Mouse (Mus musculus) stomach, postnatal 0 days (tissue): ENCODE results near the gene Syt7. TPM values are rescaled to one million over a fixed set of nuclear protein-coding genes. Genes with fewer than 3 reads are reported as not detected.

ENCODE experiments used
- ATAC-seq: fragments of 200-750 bp; cut with Nextera tagmentation; 2 replicates; pipeline ENCODE4 v1.8.0; 2017; ENCODE audit not compliant: low FRiP score, low TSS enrichment
- DNase-seq: peaks from one replicate; pipeline ENCODE4 v3.0.0-alpha.2; 2016; ENCODE audit warnings: low spot score
- H3K27ac ChIP-seq: fragments of 300-500 bp; sonication (generic); replicated peaks from 2 replicates; pipeline ENCODE4 v1.5.1; 2014; ENCODE audit warnings: mild to moderate bottlenecking, control low read depth
- H3K27me3 ChIP-seq: fragments of 300-500 bp; sonication (generic); 2 replicates; pipeline ENCODE4 v1.6.1; 2014; ENCODE audit warnings: low read length; ENCODE audit not compliant: control insufficient read depth, insufficient read depth
- H3K36me3 ChIP-seq: fragments of 300-500 bp; sonication (generic); 2 replicates; pipeline ENCODE4 v1.6.1; 2014; ENCODE audit warnings: low read length, mixed read lengths; ENCODE audit not compliant: control insufficient read depth, insufficient read depth
- H3K4me1 ChIP-seq: fragments of 300-500 bp; sonication (generic); replicated peaks from 2 replicates; pipeline ENCODE4 v1.6.1; 2014; ENCODE audit warnings: antibody characterized with exemption; ENCODE audit not compliant: control insufficient read depth, insufficient read depth
- H3K4me2 ChIP-seq: fragments of 300-500 bp; sonication (generic); replicated peaks from 2 replicates; pipeline ENCODE4 v1.6.1; 2014; ENCODE audit warnings: low read depth, mild to moderate bottlenecking, control low read depth, moderate library complexity
- H3K4me3 ChIP-seq: fragments of 300-500 bp; sonication (generic); 2 replicates; pipeline ENCODE4 v1.5.1; 2014; ENCODE audit warnings: low read depth, low read length, control low read depth
- H3K9ac ChIP-seq: fragments of 300-500 bp; sonication (generic); 2 replicates; pipeline ENCODE4 v1.6.1; 2014; ENCODE audit warnings: mild to moderate bottlenecking, low read length, control low read depth, mixed read lengths
- H3K9me3 ChIP-seq: fragments of 300-500 bp; sonication (generic); 2 replicates; pipeline ENCODE4 v1.6.1; 2016; ENCODE audit warnings: low read length; ENCODE audit not compliant: control insufficient read depth
- CTCF ChIP-seq: IDR thresholded peaks from 2 replicates; pipeline ENCODE4 v1.5.1; 2016; ENCODE audit warnings: antibody characterized with exemption, low read depth, mild to moderate bottlenecking, moderate library complexity
- EP300 ChIP-seq: optimal IDR thresholded peaks from 2 replicates; pipeline ENCODE3; 2016; ENCODE audit warnings: antibody characterized with exemption
- WGBS: fragments of 180-500 bp; shearing (Covaris S2); extraction: QIAGEN DNeasy Blood & Tissue Kit; methylation state at CpG from one replicate; pipeline ENCODE4 v1.1.7; 2014; 5-methylcytosine and 5-hydroxymethylcytosine counted together
- polyA plus RNA-seq: library from polyadenylated mRNA; unstranded; fragments of >200 nt; fragmentation: Nextera tagmentation; extraction: Ambion mirVana; gene quantifications from 2 replicates; pipeline ENCODE4 v1.2.1, GENCODE M21; 2015

Syt7 gene
- polyA plus RNA-seq, 1 experiment from 2014 or later: 2.7 TPM

DNA sequence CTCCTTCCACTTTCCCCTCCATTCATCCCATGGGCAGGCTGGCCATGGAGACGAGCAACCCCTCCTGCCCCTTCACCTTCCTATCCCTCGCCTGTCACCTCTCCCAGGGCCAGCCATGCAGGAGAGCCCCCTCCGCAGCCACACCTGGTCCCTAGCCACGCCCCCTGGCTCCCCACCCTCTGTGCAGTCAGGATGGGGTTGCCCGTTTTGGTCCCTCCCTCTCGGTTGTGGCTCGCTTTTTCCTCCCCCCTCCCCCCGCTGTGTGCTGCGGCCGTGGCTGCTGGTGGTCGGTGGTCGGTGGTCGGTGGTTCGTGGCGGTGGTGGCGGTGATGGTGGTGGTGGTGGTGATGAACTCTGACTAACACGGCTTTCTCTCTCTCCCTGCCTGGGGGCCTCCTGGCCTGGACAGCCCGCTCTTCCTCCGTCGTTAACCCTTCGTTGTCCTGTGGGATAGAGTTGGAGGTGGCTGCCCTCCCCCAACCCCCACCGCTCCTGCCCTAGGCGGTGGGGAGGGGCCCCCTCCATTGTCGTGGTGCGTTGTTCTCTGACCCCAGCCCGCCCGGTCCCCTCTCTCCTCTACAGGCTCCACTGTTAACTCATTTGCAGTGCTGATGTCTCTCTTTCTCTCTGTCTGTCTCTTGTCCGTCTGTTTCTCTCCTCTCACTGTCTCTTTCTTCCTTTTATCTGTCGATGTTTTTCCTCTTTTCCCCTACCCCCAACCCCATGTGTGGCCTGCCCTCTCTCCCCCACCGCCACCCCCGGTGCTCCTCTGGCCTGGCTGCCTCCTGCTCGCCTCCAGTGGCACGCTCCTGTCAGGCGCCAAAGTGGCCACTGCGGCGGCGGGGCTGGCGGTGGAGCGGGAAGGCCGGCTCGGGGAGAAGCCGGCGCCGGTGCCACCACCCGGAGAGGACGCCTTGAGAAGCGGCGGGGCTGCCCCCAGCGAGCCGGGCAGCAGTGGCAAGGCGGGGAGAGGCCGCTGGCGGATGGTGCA, 33.4 kb downstream of the Syt7 start:
- peak; percentile 28 for DNase-seq
- 7% methylated on average over 41 of the region's 53 CpGs for WGBS
- no peak for ATAC-seq
- no peaks in the 10 kb centered on the region for H3K4me1 ChIP-seq
- H3K9ac ChIP-seq: no peak overlapping the region
- peak overlapping the region; percentile 17 for H3K4me3 ChIP-seq
- TF ChIP-seq EP300: no peak
- no peak for TF ChIP-seq CTCF
- H3K27me3 ChIP-seq: no peaks in the 10 kb centered on the region
- H3K27ac ChIP-seq: no peak overlapping the region
- H3K36me3 ChIP-seq: no peaks in the 10 kb centered on the region
- H3K9me3 ChIP-seq: no peaks in the 10 kb centered on the region
- H3K4me2 ChIP-seq: peak overlapping the region; percentile 45

DNA sequence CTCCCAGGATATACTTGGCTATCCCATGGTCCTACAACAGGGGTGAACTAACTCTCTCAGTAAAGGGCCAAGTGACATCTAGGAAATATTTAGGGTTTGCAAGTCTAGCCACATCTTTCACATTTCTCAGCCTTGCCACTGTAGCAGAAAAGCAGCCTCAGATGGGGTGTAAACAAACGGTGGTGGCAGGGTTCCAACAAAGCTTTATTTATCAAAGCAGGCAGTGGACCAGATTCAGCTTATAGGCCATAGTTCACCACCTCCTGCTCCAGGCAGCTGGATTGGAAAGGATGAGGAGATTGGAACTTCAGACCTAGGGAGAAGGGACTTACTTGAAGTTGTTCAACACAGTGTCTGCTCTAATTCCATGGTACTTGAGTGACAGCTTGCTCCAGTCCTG, 35.9 kb downstream of the Syt7 start:
- ATAC-seq (no peak), DNase-seq (no peak)
- no peak overlapping the region for H3K4me2 ChIP-seq
- WGBS: 24% methylated on average over 1 of the region's 1 CpGs
- TF ChIP-seq EP300 (no peak), CTCF (no peak)
- no peaks in the 10 kb centered on the region for H3K27me3 ChIP-seq
- no peak overlapping the region for H3K4me3 ChIP-seq
- H3K36me3 ChIP-seq: no peaks in the 10 kb centered on the region
- H3K9me3 ChIP-seq: no peaks in the 10 kb centered on the region
- H3K27ac ChIP-seq: no peak overlapping the region
- no peaks in the 10 kb centered on the region for H3K4me1 ChIP-seq
- no peak overlapping the region for H3K9ac ChIP-seq

DNA sequence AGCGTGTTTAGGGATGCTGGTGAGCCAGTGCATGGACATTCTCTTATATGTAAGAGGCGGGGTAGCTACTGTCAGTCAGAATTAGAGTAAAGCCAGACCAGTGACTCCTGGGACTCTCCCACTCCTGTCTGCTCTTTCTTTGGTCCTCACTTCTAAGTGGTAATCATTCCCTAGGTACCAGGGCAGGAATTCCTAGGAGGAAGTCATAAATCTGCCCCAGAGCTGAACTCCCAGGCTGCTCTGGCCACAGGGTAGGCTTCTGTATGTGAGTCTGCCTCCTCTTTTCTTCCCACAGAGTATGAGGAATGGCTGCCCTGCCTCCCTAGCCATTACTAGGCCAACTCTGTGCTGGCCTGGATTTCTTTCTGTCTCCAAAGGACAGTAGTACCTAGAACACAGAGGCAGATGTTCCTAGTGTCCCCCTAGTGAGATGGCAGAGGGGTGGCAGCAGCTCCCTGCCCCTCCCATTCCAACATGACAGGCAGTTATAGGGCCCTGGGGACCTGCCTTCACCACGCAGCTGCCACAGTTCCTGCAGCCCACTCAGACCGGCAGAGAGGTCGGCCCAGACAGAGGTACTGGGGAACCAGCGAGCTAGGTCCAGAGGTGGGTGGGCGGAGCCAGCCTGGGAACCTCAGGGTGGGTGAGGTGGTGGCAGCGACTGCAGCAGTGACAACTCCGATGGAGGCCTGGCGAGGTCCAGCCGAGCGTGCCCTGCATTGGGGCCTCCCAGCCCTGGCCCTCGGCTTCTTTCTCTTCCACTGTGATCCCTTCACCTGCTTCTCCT, 36.8 kb downstream of the Syt7 start:
- no peak overlapping the region for H3K4me3 ChIP-seq
- H3K27me3 ChIP-seq: no peaks in the 10 kb centered on the region
- no peak overlapping the region for H3K4me2 ChIP-seq
- no peak for DNase-seq
- no peak overlapping the region for H3K9ac ChIP-seq
- no peak for TF ChIP-seq EP300
- TF ChIP-seq CTCF: no peak
- H3K9me3 ChIP-seq: no peaks in the 10 kb centered on the region
- ATAC-seq: no peak
- no peaks in the 10 kb centered on the region for H3K36me3 ChIP-seq
- H3K4me1 ChIP-seq: 0 out of 2 replicates have a peak, but pooled peaks cover 4% of the 10 kb centered on the region
- no peak overlapping the region for H3K27ac ChIP-seq
- 65% methylated on average over 13 of the region's 13 CpGs for WGBS

DNA sequence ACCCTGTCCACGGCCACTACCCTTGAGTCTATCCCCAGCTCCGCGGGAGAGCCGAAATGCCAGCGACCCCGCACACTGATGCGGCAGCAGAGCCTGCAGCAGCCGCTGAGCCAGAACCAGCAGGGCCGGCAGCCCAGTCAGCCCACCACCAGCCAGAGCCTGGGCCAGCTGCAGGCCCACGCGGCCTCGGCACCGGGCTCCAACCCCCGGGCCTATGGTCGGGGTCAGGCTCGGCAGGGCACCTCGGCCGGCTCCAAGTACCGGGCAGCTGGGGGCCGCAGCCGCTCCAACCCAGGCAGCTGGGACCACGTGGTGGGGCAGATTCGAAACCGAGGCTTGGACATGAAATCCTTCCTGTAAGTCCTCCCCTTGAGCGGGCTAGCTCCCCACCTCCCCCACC, 37.4 kb downstream of the Syt7 start:
- no peak for TF ChIP-seq CTCF
- TF ChIP-seq EP300: no peak
- WGBS: 57% methylated on average over 24 of the region's 25 CpGs
- Histone ChIP-seq H3K4me3 (no peak overlapping the region), H3K4me2 (no peak overlapping the region), H3K27ac (no peak overlapping the region), H3K9ac (no peak overlapping the region), H3K9me3 (no peaks in the 10 kb centered on the region), H3K4me1 (0 out of 2 replicates have a peak, but pooled peaks cover 4% of the 10 kb centered on the region), H3K27me3 (no peaks in the 10 kb centered on the region), H3K36me3 (no peaks in the 10 kb centered on the region)
- DNase-seq (no peak), ATAC-seq (no peak)

DNA sequence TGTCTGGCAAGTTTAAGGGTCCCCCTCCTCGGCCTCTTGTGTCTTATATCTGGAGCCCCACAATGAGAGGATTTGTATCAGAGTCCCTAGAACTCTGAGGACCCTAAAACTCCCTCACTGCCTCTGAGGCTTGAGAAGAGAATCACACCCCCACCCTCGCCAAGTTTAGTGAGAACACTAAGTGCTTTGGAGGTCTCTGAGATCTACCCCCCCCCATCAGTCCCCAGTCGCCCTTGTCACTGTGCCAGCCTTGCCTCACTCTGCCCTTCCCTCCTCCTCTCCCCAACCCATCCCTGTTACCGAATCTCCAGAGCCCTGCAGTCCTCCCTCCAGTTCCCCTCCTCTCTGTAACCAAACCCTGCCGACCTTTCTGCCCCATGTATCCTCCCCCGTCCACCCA, 37.9 kb downstream of the Syt7 start:
- no peaks in the 10 kb centered on the region for H3K27me3 ChIP-seq
- 45% methylated on average over 6 of the region's 6 CpGs for WGBS
- no peak overlapping the region for H3K4me2 ChIP-seq
- TF ChIP-seq CTCF: no peak
- TF ChIP-seq EP300: no peak
- H3K4me1 ChIP-seq: 0 out of 2 replicates have a peak, but pooled peaks cover 4% of the 10 kb centered on the region
- no peak for DNase-seq
- no peak for ATAC-seq
- no peak overlapping the region for H3K4me3 ChIP-seq
- H3K9ac ChIP-seq: no peak overlapping the region
- no peaks in the 10 kb centered on the region for H3K36me3 ChIP-seq
- H3K27ac ChIP-seq: no peak overlapping the region
- no peaks in the 10 kb centered on the region for H3K9me3 ChIP-seq
